ENCODE assay signal across 13 mouse cellular contexts in the genomic region with DNA sequence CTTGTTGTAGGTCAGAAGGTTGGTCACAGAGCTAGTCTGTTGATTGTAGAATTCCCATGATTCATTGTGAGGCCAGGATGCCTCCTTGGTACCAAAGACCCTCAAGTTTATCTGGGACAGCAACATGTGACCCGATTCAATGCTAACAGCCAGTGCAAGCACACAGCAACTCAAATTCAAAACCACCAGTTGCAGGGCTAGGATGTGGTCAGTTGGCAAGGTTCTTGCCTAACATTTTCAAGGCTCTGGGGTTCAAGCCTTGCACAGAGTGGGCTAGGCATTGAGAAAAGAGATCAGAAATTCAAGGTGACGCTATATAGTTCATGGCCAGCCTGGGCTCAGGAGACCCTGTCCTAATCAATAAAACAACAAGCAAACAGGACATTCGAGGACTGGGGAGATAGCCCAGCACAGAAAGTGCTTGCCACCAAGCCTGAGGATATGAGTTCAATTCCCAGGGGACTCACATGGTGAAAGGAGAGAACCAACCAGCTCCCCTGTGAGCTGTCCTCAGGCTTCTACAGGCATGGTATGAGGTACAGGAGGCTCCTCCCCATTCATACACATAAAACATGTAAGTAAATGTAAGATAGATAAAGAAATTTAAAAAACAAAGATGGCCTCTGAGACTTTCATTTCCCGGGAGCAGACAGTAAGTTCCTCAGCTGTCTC.
"Had no signal": no experiment of that assay in that cellular context is flagged by ENCODE, and none has a peak within 500 bp of the region (broad histone marks: within the 10 kb centered on the region; RNA-seq: fewer than 3 reads in every experiment).

No protein-coding gene starts in this region.

- DNase-seq: kidney, adult 8-10 months; kidney, postnatal 4 days; thymus, adult 18-20 months; thymus, postnatal 14 days had no signal

- H3K4me3 ChIP-seq: layer of hippocampus, adult 2 months; limb, embryonic 10.5 days; lung, embryonic 15.5 days; midbrain, embryonic 13.5 days; neural tube, embryonic 12.5 days had no signal

- H3K9me3 ChIP-seq: limb, embryonic 10.5 days; lung, embryonic 15.5 days; midbrain, embryonic 13.5 days; neural tube, embryonic 12.5 days had no signal

- ATAC-seq: inflammation-experienced regulatory T-cells, adult 6 months; intestine, postnatal 0 days; midbrain, embryonic 13.5 days had no signal

- H3K27ac ChIP-seq: kidney, postnatal 0 days; layer of hippocampus, adult 2 months; limb, embryonic 10.5 days; lung, embryonic 15.5 days; midbrain, embryonic 13.5 days; neural tube, embryonic 12.5 days; stomach, postnatal 0 days had no signal

- H3K36me3 ChIP-seq: limb, embryonic 10.5 days; lung, embryonic 15.5 days; midbrain, embryonic 13.5 days; neural tube, embryonic 12.5 days had no signal

- H3K4me2 ChIP-seq: lung, embryonic 15.5 days; midbrain, embryonic 13.5 days; neural tube, embryonic 12.5 days had no signal

- H3K27me3 ChIP-seq: lung, embryonic 15.5 days; midbrain, embryonic 13.5 days; neural tube, embryonic 12.5 days had no signal

- H3K4me1 ChIP-seq: limb, embryonic 10.5 days; lung, embryonic 15.5 days; midbrain, embryonic 13.5 days; neural tube, embryonic 12.5 days had no signal

- H3K9ac ChIP-seq: lung, embryonic 15.5 days; midbrain, embryonic 13.5 days; neural tube, embryonic 12.5 days had no signal
